Mouse (Mus musculus) midbrain, embryonic 13.5 days (tissue): ENCODE data around the gene Dhodh. TPM values are rescaled to one million over a fixed set of nuclear protein-coding genes. Genes with fewer than 3 reads are reported as not detected.

Experiments
- polyA plus RNA-seq: library from polyadenylated mRNA; unstranded; fragments of >200 nt; fragmentation: Nextera tagmentation; extraction: Ambion mirVana; gene quantifications from 2 replicates; pipeline ENCODE4 v1.2.1, GENCODE M21; 2015

Gene Dhodh
- polyA plus RNA-seq, 1 experiment from 2014 or later, result 36.8 TPM

Other genes starting within 250 kb of the Dhodh start
- gene Pmfbp1, start 114.6 kb downstream of the Dhodh start, polyA plus RNA-seq, result 1.8 and 2.5 TPM in 2 replicates
- gene Dhx38, start 42.8 kb downstream of the Dhodh start, polyA plus RNA-seq, result 22.8 and 24.7 TPM in 2 replicates
- gene Txnl4b, start 42.8 kb downstream of the Dhodh start, polyA plus RNA-seq, result 30.9 and 34.1 TPM in 2 replicates
- gene Hp, start 29.5 kb downstream of the Dhodh start, polyA plus RNA-seq, result 0.24 and 0.35 TPM in 2 replicates
- gene Pkd1l3, start 5.8 kb upstream of the Dhodh start, polyA plus RNA-seq, result 0.12 and 0.21 TPM in 2 replicates
- gene Ist1, start 84.6 kb upstream of the Dhodh start, polyA plus RNA-seq, result 182 and 184 TPM in 2 replicates
- gene Zfp821, start 96.9 kb upstream of the Dhodh start, polyA plus RNA-seq, result 80.2 and 85.4 TPM in 2 replicates
- gene Atxn1l, start 129.1 kb upstream of the Dhodh start, polyA plus RNA-seq, result 3.7 and 4.4 TPM in 2 replicates
- gene Ap1g1, start 169.9 kb upstream of the Dhodh start, polyA plus RNA-seq, result 53.7 and 55.0 TPM in 2 replicates